Mouse (Mus musculus) E14TG2a.4 (cell line): ENCODE results near the gene Gm20388.

Experiments
- H3K27me3 ChIP-seq: 2 replicates; pipeline ENCODE4 v1.6.1; 2014; ENCODE audit warnings: low read length, control low read depth; ENCODE audit not compliant: insufficient read depth
- H3K36me3 ChIP-seq: 2 replicates; pipeline ENCODE4 v1.6.1; 2014; ENCODE audit warnings: low read length, control low read depth; ENCODE audit not compliant: insufficient read depth
- H3K4me1 ChIP-seq: replicated peaks from 2 replicates; pipeline ENCODE4 v1.6.1; 2014; ENCODE audit warnings: low read depth, low read length, control low read depth
- H3K4me3 ChIP-seq: replicated peaks from 2 replicates; pipeline ENCODE4 v1.5.1; 2014; ENCODE audit warnings: mild to moderate bottlenecking, low read length
- H3K9me3 ChIP-seq: 2 replicates; pipeline ENCODE4 v1.6.1; 2014; ENCODE audit warnings: low read length, control low read depth
- CTCF ChIP-seq: conservative IDR thresholded peaks from 2 replicates; pipeline ENCODE4 v1.5.1; 2014; ENCODE audit warnings: low read length
- NANOG ChIP-seq: IDR thresholded peaks from 2 replicates; pipeline ENCODE4 v1.6.1; 2014; ENCODE audit warnings: borderline replicate concordance, low read length, mixed read lengths
- POU5F1 ChIP-seq: IDR thresholded peaks from 2 replicates; pipeline ENCODE4 v1.6.1; 2014; ENCODE audit warnings: low read length, borderline replicate concordance

Gene Gm20388

GRCm38 (mm10) chr8:122181991-122182390, 2271.3 kb downstream of the Gm20388 start:
- Histone ChIP-seq H3K27me3 (peaks cover 9% of the 10 kb centered on the region; the same call in 1 of the 2 replicates), H3K36me3 (no peaks in the 10 kb centered on the region), H3K4me1 (peaks cover 3% of the 10 kb centered on the region; the same call in 1 of the 2 replicates), H3K4me3 (no peak overlapping the region), H3K9me3 (no peaks in the 10 kb centered on the region)
- TF ChIP-seq NANOG: no peak
- TF ChIP-seq CTCF: no peak
- TF ChIP-seq POU5F1: no peak

DNA sequence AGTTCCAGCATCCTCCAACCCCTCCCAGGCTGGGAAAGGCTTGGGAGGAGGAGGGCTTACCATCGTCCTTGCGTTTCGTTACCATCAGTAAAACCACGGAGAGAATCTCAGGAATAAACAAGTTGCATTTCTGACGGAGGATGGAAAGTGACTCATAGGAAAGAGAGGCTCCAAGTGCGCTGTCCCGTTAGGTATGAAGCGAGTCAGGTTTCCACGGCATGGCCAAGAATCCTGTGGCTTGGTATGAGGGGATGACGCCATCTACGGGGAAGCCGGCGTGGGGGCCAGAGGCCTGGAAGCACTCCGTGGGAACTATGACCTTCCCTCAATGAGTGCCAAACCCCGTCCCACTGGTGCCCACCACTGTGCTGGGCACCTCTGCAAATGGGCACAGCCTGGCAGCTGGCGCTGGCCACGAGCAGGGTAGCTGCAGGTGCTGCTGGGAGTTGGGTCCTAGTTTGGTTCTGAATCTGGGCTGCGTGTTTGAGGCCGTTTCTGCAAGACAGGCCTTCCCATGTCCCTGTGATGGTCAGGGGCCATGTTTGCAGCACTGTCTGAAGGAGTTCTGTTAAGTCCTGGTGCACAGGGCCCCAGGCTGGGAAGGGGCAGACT, 2275.8 kb downstream of the Gm20388 start:
- TF ChIP-seq POU5F1: no peak
- TF ChIP-seq CTCF: no peak
- TF ChIP-seq NANOG: no peak
- Histone ChIP-seq H3K4me1 (peaks cover 9% of the 10 kb centered on the region), H3K27me3 (peaks cover 7% of the 10 kb centered on the region; the same call in 1 of the 2 replicates), H3K4me3 (no peak overlapping the region), H3K9me3 (no peaks in the 10 kb centered on the region), H3K36me3 (no peaks in the 10 kb centered on the region)

GRCm38 (mm10) chr8:122187271-122187670, 2276.6 kb downstream of the Gm20388 start:
- Histone ChIP-seq H3K36me3 (no peaks in the 10 kb centered on the region), H3K4me1 (peaks cover 9% of the 10 kb centered on the region), H3K27me3 (0 out of 2 replicates have a peak, but pooled peaks cover 4% of the 10 kb centered on the region), H3K9me3 (no peaks in the 10 kb centered on the region), H3K4me3 (no peak overlapping the region)
- no peak for TF ChIP-seq CTCF
- no peak for TF ChIP-seq NANOG
- no peak for TF ChIP-seq POU5F1

- Histone ChIP-seq H3K4me3 (peak overlapping the region; percentile 53), H3K9me3 (no peaks in the 10 kb centered on the region), H3K36me3 (no peaks in the 10 kb centered on the region), H3K27me3 (no peaks in the 10 kb centered on the region), H3K4me1 (peaks cover 6% of the 10 kb centered on the region; the same call in 1 of the 2 replicates)
- TF ChIP-seq NANOG: no peak
- no peak for TF ChIP-seq POU5F1
- no peak for TF ChIP-seq CTCF
These were observed 2279.9 kb downstream of the Gm20388 start for GRCm38 (mm10) chr8:122190349-122191053.

DNA sequence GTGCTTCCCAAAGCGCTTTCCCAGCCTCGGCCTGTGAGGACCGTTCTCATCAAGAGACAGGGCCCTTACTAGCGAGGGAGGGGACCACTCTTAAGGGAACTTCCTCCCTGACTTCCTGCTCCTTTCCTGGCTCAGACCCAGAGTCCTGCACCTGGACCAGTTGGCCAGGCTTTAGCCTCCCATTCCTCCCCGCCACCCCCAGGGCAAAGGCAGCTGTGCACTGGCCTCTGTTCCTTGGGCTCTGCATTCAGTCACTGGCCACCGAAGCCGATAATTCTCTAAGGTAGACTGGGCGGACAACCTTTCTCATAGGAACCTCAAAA, 2280.4 kb downstream of the Gm20388 start:
- H3K27me3 ChIP-seq: no peaks in the 10 kb centered on the region
- peaks cover 6% of the 10 kb centered on the region; the same call in 1 of the 2 replicates for H3K4me1 ChIP-seq
- TF ChIP-seq POU5F1 (no peak), CTCF (no peak), NANOG (no peak)
- no peaks in the 10 kb centered on the region for H3K36me3 ChIP-seq
- no peaks in the 10 kb centered on the region for H3K9me3 ChIP-seq
- H3K4me3 ChIP-seq: peak overlapping the region; percentile 53

GRCm38 (mm10) chr8:122192771-122193170, 2282.1 kb downstream of the Gm20388 start:
- no peak for TF ChIP-seq CTCF
- no peak for TF ChIP-seq NANOG
- TF ChIP-seq POU5F1: no peak
- Histone ChIP-seq H3K36me3 (no peaks in the 10 kb centered on the region), H3K4me3 (no peak overlapping the region), H3K9me3 (no peaks in the 10 kb centered on the region), H3K4me1 (peaks cover 6% of the 10 kb centered on the region; the same call in 1 of the 2 replicates), H3K27me3 (no peaks in the 10 kb centered on the region)

DNA sequence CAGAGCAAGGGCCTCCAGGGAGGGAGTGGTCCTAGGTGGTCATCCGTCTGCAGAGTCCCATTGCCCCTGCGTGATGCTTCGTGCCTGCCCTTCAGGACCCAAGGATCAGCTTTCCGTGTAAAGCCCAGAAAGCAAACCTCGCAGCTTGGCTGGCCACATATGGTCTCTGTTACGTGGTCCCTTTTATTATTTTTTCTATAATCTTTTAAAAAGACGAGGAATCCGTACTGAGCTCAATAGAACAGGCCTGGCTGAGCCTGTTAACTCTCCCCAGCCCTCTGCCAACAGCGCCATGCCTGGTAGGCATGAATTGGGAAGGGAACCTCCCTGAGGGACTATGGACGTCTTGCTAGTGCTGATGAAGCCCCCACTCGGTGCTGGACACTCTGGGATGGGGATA, 2282.9 kb downstream of the Gm20388 start:
- Histone ChIP-seq H3K9me3 (no peaks in the 10 kb centered on the region), H3K4me1 (peaks cover 6% of the 10 kb centered on the region; the same call in 1 of the 2 replicates), H3K4me3 (no peak overlapping the region), H3K36me3 (no peaks in the 10 kb centered on the region), H3K27me3 (no peaks in the 10 kb centered on the region)
- TF ChIP-seq CTCF (no peak), NANOG (no peak), POU5F1 (no peak)

DNA sequence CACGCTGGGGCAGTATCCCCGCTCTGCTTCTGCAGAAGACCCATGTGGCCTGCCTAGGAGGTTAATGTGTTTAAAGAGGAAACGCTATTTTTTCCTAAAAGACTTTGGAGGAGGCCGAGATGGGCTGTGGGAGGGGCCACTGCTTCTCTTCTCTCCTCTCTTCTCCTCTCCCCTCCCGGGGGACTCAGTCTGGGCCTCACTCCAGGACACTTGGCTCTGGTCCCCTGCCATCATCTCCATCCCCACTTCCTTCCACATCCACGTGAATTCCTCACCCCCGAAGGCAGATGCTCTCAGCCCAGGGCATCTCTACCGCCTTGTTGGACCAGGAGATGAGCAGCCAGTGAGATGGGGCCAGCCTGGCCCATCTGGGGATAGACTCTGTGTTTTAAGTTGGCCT, 2283.8 kb downstream of the Gm20388 start:
- TF ChIP-seq POU5F1: no peak
- no peak for TF ChIP-seq NANOG
- no peak for TF ChIP-seq CTCF
- Histone ChIP-seq H3K4me3 (no peak overlapping the region), H3K36me3 (no peaks in the 10 kb centered on the region), H3K9me3 (no peaks in the 10 kb centered on the region), H3K4me1 (peaks cover 6% of the 10 kb centered on the region; the same call in 1 of the 2 replicates), H3K27me3 (no peaks in the 10 kb centered on the region)

GRCm38 (mm10) chr8:122197342-122197741, 2286.7 kb downstream of the Gm20388 start:
- H3K36me3 ChIP-seq: no peaks in the 10 kb centered on the region
- H3K4me3 ChIP-seq: no peak overlapping the region
- TF ChIP-seq POU5F1: no peak
- H3K27me3 ChIP-seq: no peaks in the 10 kb centered on the region
- no peaks in the 10 kb centered on the region for H3K9me3 ChIP-seq
- no peaks in the 10 kb centered on the region for H3K4me1 ChIP-seq
